Mouse (Mus musculus): Measurements from ENCODE around the gene Raf1. TPM values are rescaled to one million over a fixed set of nuclear protein-coding genes. Genes with fewer than 3 reads are reported as not detected.

The Raf1 gene
- polyA plus RNA-seq, 1 experiment from 2014 or later: 101 TPM

- Histone ChIP-seq H3K4me1 (no peaks in the 10 kb centered on the region), H3K27me3 (ENCODE audit: insufficient read depth, poor library complexity, severe bottlenecking) (0 out of 2 replicates have a peak, but pooled peaks cover 4% of the 10 kb centered on the region), H3K9me3 (no peaks in the 10 kb centered on the region), H3K27ac (no peak overlapping the region), H3K4me3 (no peak overlapping the region), H3K36me3 (no peaks in the 10 kb centered on the region)
- 60% methylated on average over 3 of the region's 3 CpGs for WGBS
- DNase-seq (ENCODE audit: low spot score): no peak
Measured at GRCm38 (mm10) chr6:115594463-115594862, 82.0 kb downstream of the Raf1 start.

GRCm38 (mm10) chr6:115593252-115593651 lies 83.2 kb downstream of the Raf1 start:
- Histone ChIP-seq H3K36me3 (no peaks in the 10 kb centered on the region), H3K4me1 (no peaks in the 10 kb centered on the region), H3K27ac (no peak overlapping the region), H3K9me3 (no peaks in the 10 kb centered on the region), H3K4me3 (no peak overlapping the region), H3K27me3 (ENCODE audit: insufficient read depth, poor library complexity, severe bottlenecking) (0 out of 2 replicates have a peak, but pooled peaks cover 4% of the 10 kb centered on the region)
- 65% methylated on average over 4 of the region's 4 CpGs for WGBS
- DNase-seq (ENCODE audit: low spot score): no peak

- WGBS: 55% methylated on average over 5 of the region's 5 CpGs
- H3K4me1 ChIP-seq: no peaks in the 10 kb centered on the region
- H3K36me3 ChIP-seq: no peaks in the 10 kb centered on the region
- H3K9me3 ChIP-seq: no peaks in the 10 kb centered on the region
- no peak within 1 kb of the TSS for H3K4me3 ChIP-seq
- no peak within 1 kb of the TSS for H3K27ac ChIP-seq
- no peak for DNase-seq (ENCODE audit: low spot score)
- H3K27me3 ChIP-seq (ENCODE audit: insufficient read depth, poor library complexity, severe bottlenecking): 0 out of 2 replicates have a peak, but pooled peaks cover 4% of the 10 kb centered on the region
Measured at GRCm38 (mm10) chr6:115592458-115592857, 84.0 kb downstream of the Raf1 start, which contains the start of gene Mkrn2os. TSS of gene Mkrn2os (minus strand) at chr6:115592576.

- Histone ChIP-seq H3K4me3 (no peak overlapping the region), H3K9me3 (no peaks in the 10 kb centered on the region), H3K27me3 (ENCODE audit: insufficient read depth, poor library complexity, severe bottlenecking) (0 out of 2 replicates have a peak, but pooled peaks cover 4% of the 10 kb centered on the region), H3K27ac (no peak overlapping the region), H3K36me3 (no peaks in the 10 kb centered on the region), H3K4me1 (no peaks in the 10 kb centered on the region)
- WGBS: 85% methylated on average over 19 of the region's 19 CpGs
- no peak for DNase-seq (ENCODE audit: low spot score)
Measured at GRCm38 (mm10) chr6:115591692-115592359, 84.6 kb downstream of the Raf1 start.

- Histone ChIP-seq H3K4me1 (0 out of 2 replicates have a peak, but pooled peaks cover 5% of the 10 kb centered on the region), H3K27ac (no peak overlapping the region), H3K4me3 (no peak overlapping the region), H3K27me3 (ENCODE audit: insufficient read depth, poor library complexity, severe bottlenecking) (no peaks in the 10 kb centered on the region), H3K9me3 (no peaks in the 10 kb centered on the region), H3K36me3 (0 out of 2 replicates have a peak, but pooled peaks cover 3% of the 10 kb centered on the region)
- no peak for DNase-seq (ENCODE audit: low spot score)
- WGBS: 68% methylated on average over 10 of the region's 10 CpGs
Measured at GRCm38 (mm10) chr6:115586321-115586720, 90.1 kb downstream of the Raf1 start.

GRCm38 (mm10) chr6:115584176-115584575 lies 92.3 kb downstream of the Raf1 start:
- H3K4me3 ChIP-seq: no peak overlapping the region
- H3K9me3 ChIP-seq: no peaks in the 10 kb centered on the region
- no peak for DNase-seq (ENCODE audit: low spot score)
- H3K27me3 ChIP-seq (ENCODE audit: insufficient read depth, poor library complexity, severe bottlenecking): no peaks in the 10 kb centered on the region
- no peak overlapping the region for H3K27ac ChIP-seq
- H3K4me1 ChIP-seq: 0 out of 2 replicates have a peak, but pooled peaks cover 5% of the 10 kb centered on the region
- H3K36me3 ChIP-seq: peaks cover 18% of the 10 kb centered on the region
- WGBS: 83% methylated on average over 3 of the region's 3 CpGs

GRCm38 (mm10) chr6:115583430-115584125 lies 92.9 kb downstream of the Raf1 start:
- WGBS: 73% methylated on average over 6 of the region's 6 CpGs
- H3K36me3 ChIP-seq: peaks cover 24% of the 10 kb centered on the region
- no peak for DNase-seq (ENCODE audit: low spot score)

GRCm38 (mm10) chr6:115582328-115583115 lies 93.9 kb downstream of the Raf1 start:
- 83% methylated on average over 10 of the region's 10 CpGs for WGBS
- DNase-seq (ENCODE audit: low spot score): no peak
- H3K27ac ChIP-seq: no peak overlapping the region

More at GRCm38 (mm10) chr6:115583430-115584125, 92.9 kb downstream of the Raf1 start:
- no peaks in the 10 kb centered on the region for H3K27me3 ChIP-seq (ENCODE audit: insufficient read depth, poor library complexity, severe bottlenecking)
- no peak overlapping the region for H3K27ac ChIP-seq
- no peaks in the 10 kb centered on the region for H3K9me3 ChIP-seq
- H3K4me3 ChIP-seq: no peak overlapping the region
- 0 out of 2 replicates have a peak, but pooled peaks cover 5% of the 10 kb centered on the region for H3K4me1 ChIP-seq

GRCm38 (mm10) chr6:115580810-115581209 lies 95.6 kb downstream of the Raf1 start:
- no peak overlapping the region for H3K4me3 ChIP-seq
- DNase-seq (ENCODE audit: low spot score): no peak
- no peaks in the 10 kb centered on the region for H3K9me3 ChIP-seq
- 0 out of 2 replicates have a peak, but pooled peaks cover 2% of the 10 kb centered on the region for H3K4me1 ChIP-seq
- WGBS: 80% methylated on average over 3 of the region's 3 CpGs
- no peak overlapping the region for H3K27ac ChIP-seq
- H3K27me3 ChIP-seq (ENCODE audit: insufficient read depth, poor library complexity, severe bottlenecking): no peaks in the 10 kb centered on the region
- peaks cover 51% of the 10 kb centered on the region for H3K36me3 ChIP-seq

More at GRCm38 (mm10) chr6:115582328-115583115, 93.9 kb downstream of the Raf1 start:
- H3K4me3 ChIP-seq: no peak overlapping the region
- no peaks in the 10 kb centered on the region for H3K9me3 ChIP-seq
- H3K36me3 ChIP-seq: peaks cover 34% of the 10 kb centered on the region
- H3K27me3 ChIP-seq (ENCODE audit: insufficient read depth, poor library complexity, severe bottlenecking): no peaks in the 10 kb centered on the region
- H3K4me1 ChIP-seq: 0 out of 2 replicates have a peak, but pooled peaks cover 5% of the 10 kb centered on the region

GRCm38 (mm10) chr6:115577941-115578340 lies 98.5 kb downstream of the Raf1 start:
- H3K27me3 ChIP-seq (ENCODE audit: insufficient read depth, poor library complexity, severe bottlenecking): no peaks in the 10 kb centered on the region
- peaks cover 74% of the 10 kb centered on the region for H3K36me3 ChIP-seq
- no peaks in the 10 kb centered on the region for H3K9me3 ChIP-seq
- no peak for DNase-seq (ENCODE audit: low spot score)
- no peak overlapping the region for H3K4me3 ChIP-seq
- 92% methylated on average over 9 of the region's 9 CpGs for WGBS
- no peak overlapping the region for H3K27ac ChIP-seq
- H3K4me1 ChIP-seq: no peaks in the 10 kb centered on the region

- Histone ChIP-seq H3K27me3 (ENCODE audit: insufficient read depth, poor library complexity, severe bottlenecking) (no peaks in the 10 kb centered on the region), H3K27ac (no peak overlapping the region), H3K9me3 (no peaks in the 10 kb centered on the region), H3K4me3 (no peak overlapping the region), H3K36me3 (peaks cover 79% of the 10 kb centered on the region), H3K4me1 (no peaks in the 10 kb centered on the region)
- WGBS: 84% methylated on average over 5 of the region's 5 CpGs
- DNase-seq (ENCODE audit: low spot score): no peak
Measured at GRCm38 (mm10) chr6:115577407-115577806, 99.0 kb downstream of the Raf1 start.

- Histone ChIP-seq H3K4me3 (no peak overlapping the region), H3K9me3 (no peaks in the 10 kb centered on the region), H3K27ac (no peak overlapping the region), H3K27me3 (ENCODE audit: insufficient read depth, poor library complexity, severe bottlenecking) (no peaks in the 10 kb centered on the region), H3K36me3 (peaks cover 87% of the 10 kb centered on the region), H3K4me1 (no peaks in the 10 kb centered on the region; the same call in 1 of the 2 replicates)
- 84% methylated on average over 7 of the region's 7 CpGs for WGBS
- DNase-seq (ENCODE audit: low spot score): no peak
Measured at GRCm38 (mm10) chr6:115574171-115574570, 102.3 kb downstream of the Raf1 start.

All from heart, embryonic 10.5 days (tissue).